ENCODE assay signal across 21 mouse cellular contexts in the genomic region with DNA sequence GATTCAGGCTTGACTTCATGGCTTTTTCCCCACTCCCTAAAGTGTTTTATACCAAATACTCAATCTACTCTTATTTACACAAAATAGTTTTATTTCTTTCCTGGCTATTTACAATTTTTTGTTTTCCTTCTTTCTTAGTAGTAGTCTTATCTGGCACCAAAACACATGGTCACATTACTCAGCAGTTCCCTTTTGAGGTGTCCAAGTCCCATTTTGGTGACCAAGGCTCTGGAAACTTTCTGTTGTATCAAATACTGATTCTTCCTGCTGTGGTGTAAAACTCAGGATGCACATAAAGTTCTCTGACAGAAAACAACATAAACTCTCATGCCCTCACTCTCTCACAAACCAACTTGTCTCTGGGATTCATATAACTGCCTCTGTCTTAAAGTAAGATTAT.
DNase-seq lines count a peak whose midpoint lies in the region; ATAC-seq and TF ChIP-seq lines count a peak whose summit lies in the region.
"Had no signal": no experiment of that assay in that cellular context is flagged by ENCODE, and none has a peak within 500 bp of the region (broad histone marks: within the 10 kb centered on the region; RNA-seq: fewer than 3 reads in every experiment).

No protein-coding gene starts in this region.

- no peaks in the 10 kb centered on the region for H3K27me3 ChIP-seq in liver, embryonic 14.5 days (ENCODE audit: control insufficient read depth, insufficient read depth, low read length)
- no peaks in the 10 kb centered on the region for H3K27me3 ChIP-seq in MEL (ENCODE audit: control insufficient read depth in 1 of 2, insufficient read depth in 2 of 2, low read length in 2 of 2)
- H3K27me3 ChIP-seq in cerebellum, adult 2 months (ENCODE audit: control insufficient read depth, insufficient read depth, low read length), result no peaks in the 10 kb centered on the region
- H3K27me3 ChIP-seq: embryonic facial prominence, embryonic 12.5 days; forebrain, embryonic 13.5 days; forebrain, embryonic 15.5 days had no signal

- no peak overlapping the region for H3K4me2 ChIP-seq in liver, embryonic 14.5 days (ENCODE audit: low read depth)
- H3K4me2 ChIP-seq: embryonic facial prominence, embryonic 12.5 days; forebrain, embryonic 13.5 days; forebrain, embryonic 15.5 days had no signal

- no peaks in the 10 kb centered on the region for H3K79me2 ChIP-seq in MEL (ENCODE audit: control insufficient read depth, insufficient read depth, low read length, poor library complexity)

- ATAC-seq in liver, embryonic 14.5 days (ENCODE audit: insufficient read depth), result no peak
- ATAC-seq in erythroid progenitor cell, adult 5-6 weeks (replicated peaks; ENCODE audit: low FRiP score, poor library complexity, severe bottlenecking), result peak; percentile 52; the same call in 1 of the 2 replicates
- ATAC-seq: forebrain, embryonic 13.5 days; forebrain, embryonic 15.5 days; forebrain, postnatal 0 days had no signal

- H3K9me3 ChIP-seq in liver, embryonic 14.5 days (ENCODE audit: control insufficient read depth, low read length), result no peaks in the 10 kb centered on the region
- H3K9me3 ChIP-seq in MEL (replicated peaks; ENCODE audit: insufficient read depth, low read length), result no peaks in the 10 kb centered on the region
- H3K9me3 ChIP-seq: embryonic facial prominence, embryonic 10.5 days; embryonic facial prominence, embryonic 12.5 days; forebrain, embryonic 13.5 days; forebrain, embryonic 15.5 days; G1E had no signal

- TF ChIP-seq POLR2A in MEL (IDR thresholded peaks at IDR 0.05; ENCODE audit: control insufficient read depth in 1 of 2, insufficient read depth in 1 of 2, low read depth in 1 of 2, low read length in 2 of 2, poor library complexity in 1 of 2), result no peak
- TF ChIP-seq POLR2A in cerebellum, adult 2 months (IDR thresholded peaks at IDR 0.05; ENCODE audit: borderline replicate concordance, insufficient read depth, low read length), result no peak

- DNase-seq in liver, embryonic 14.5 days (ENCODE audit: low read depth in 3 of 3, low spot score in 3 of 3), result peak in 1 of 3 experiments; percentile 5
- DNase-seq in liver (no peak), MEL (ENCODE audit: low read depth, low spot score) (peak; percentile 14)
- no peak for DNase-seq in layer of hippocampus, postnatal 25 days (ENCODE audit: extremely low spot score in 1 of 2, low spot score in 1 of 2)
- no peak for DNase-seq in cerebellum, adult 2 months
- DNase-seq: adrenal gland, adult 2 months; adrenal gland, postnatal 10 days; adrenal gland, postnatal 25 days; cerebellum, adult 11 months; cerebellum, adult 18-20 months; cerebellum, adult 9-10 months; cerebellum, postnatal 10 days; cerebellum, postnatal 25 days; forebrain, postnatal 0 days had no signal

- H3K9ac ChIP-seq in liver, embryonic 14.5 days (replicated peaks), result no peak overlapping the region
- H3K9ac ChIP-seq in MEL (ENCODE audit: control insufficient read depth, low read depth, low read length, poor library complexity, severe bottlenecking), result no peak overlapping the region
- H3K9ac ChIP-seq: embryonic facial prominence, embryonic 12.5 days; forebrain, embryonic 13.5 days; forebrain, embryonic 15.5 days; forebrain, postnatal 0 days had no signal

- no peak for TF ChIP-seq CTCF in liver, embryonic 14.5 days (IDR thresholded peaks at IDR 0.05; ENCODE audit: low read depth)
- TF ChIP-seq CTCF in MEL (IDR thresholded peaks at IDR 0.05 in 2 of 3, conservative IDR thresholded peaks at IDR 0.05 in 1 of 3; ENCODE audit: control insufficient read depth in 1 of 3, insufficient read depth in 1 of 3, low read depth in 2 of 3, low read length in 3 of 3, poor library complexity in 1 of 3, severe bottlenecking in 1 of 3), result no peak
- TF ChIP-seq CTCF in cerebellum, adult 2 months (IDR thresholded peaks at IDR 0.05; ENCODE audit: borderline replicate concordance, insufficient read depth, low read depth, low read length), result no peak

- no peak for TF ChIP-seq RAD21 in MEL (IDR thresholded peaks at IDR 0.05; ENCODE audit: low read depth, low read length)

- no peaks in the 10 kb centered on the region for H3K36me3 ChIP-seq in liver, embryonic 14.5 days (replicated peaks; ENCODE audit: control insufficient read depth, insufficient read depth, low read depth)
- H3K36me3 ChIP-seq in MEL (ENCODE audit: control insufficient read depth in 1 of 2, insufficient read depth in 2 of 2, low read length in 2 of 2), result peaks cover 5 to 6% of the 10 kb centered on the region in 2 experiments
- H3K36me3 ChIP-seq: embryonic facial prominence, embryonic 10.5 days; embryonic facial prominence, embryonic 12.5 days; forebrain, embryonic 15.5 days had no signal

- TF ChIP-seq EP300 in liver, embryonic 14.5 days (IDR thresholded peaks at IDR 0.05; ENCODE audit: low read depth), result 0 out of 2 replicates have a peak, but pooled peaks have one; percentile 12
- TF ChIP-seq EP300 in MEL (IDR thresholded peaks at IDR 0.05; ENCODE audit: low read depth in 1 of 2, low read length in 2 of 2), result no peak

- peaks cover 0 to 1% of the 10 kb centered on the region in 2 experiments; a peak in 1 of 4 replicates for H3K4me1 ChIP-seq in liver, embryonic 14.5 days (replicated peaks; ENCODE audit: control insufficient read depth in 2 of 2, insufficient read depth in 2 of 2, low read length in 1 of 2)
- peaks cover 0 to 4% of the 10 kb centered on the region in 2 experiments; a peak in 1 of 4 replicates for H3K4me1 ChIP-seq in MEL (ENCODE audit: control insufficient read depth in 1 of 2, insufficient read depth in 2 of 2, low read length in 2 of 2)
- H3K4me1 ChIP-seq in cerebellum, adult 2 months (ENCODE audit: control insufficient read depth, insufficient read depth, low read length), result no peaks in the 10 kb centered on the region; the same call in 1 of the 2 replicates
- H3K4me1 ChIP-seq: embryonic facial prominence, embryonic 10.5 days; embryonic facial prominence, embryonic 12.5 days had no signal

- no peak overlapping the region for H3K27ac ChIP-seq in liver, embryonic 14.5 days
- no peak overlapping the region for H3K27ac ChIP-seq in MEL (ENCODE audit: control insufficient read depth, low read depth, low read length)
- no peak overlapping the region for H3K27ac ChIP-seq in cerebellum, adult 2 months (ENCODE audit: insufficient read depth, low read length)
- H3K27ac ChIP-seq: embryonic facial prominence, embryonic 10.5 days; embryonic facial prominence, embryonic 12.5 days; forebrain, embryonic 13.5 days; forebrain, embryonic 15.5 days had no signal

- no peak overlapping the region for H3K4me3 ChIP-seq in liver, embryonic 14.5 days (ENCODE audit: insufficient read depth in 1 of 2, low read depth in 2 of 2, low read length in 2 of 2)
- no peak overlapping the region for H3K4me3 ChIP-seq in MEL (ENCODE audit: control insufficient read depth in 1 of 2, insufficient read depth in 1 of 2, low read depth in 2 of 2, low read length in 2 of 2)
- no peak overlapping the region for H3K4me3 ChIP-seq in cerebellum, adult 2 months (replicated peaks; ENCODE audit: insufficient read depth, low read depth, low read length)
- H3K4me3 ChIP-seq: embryonic facial prominence, embryonic 10.5 days; embryonic facial prominence, embryonic 12.5 days; erythroblast, embryonic 14.5 days; forebrain, embryonic 13.5 days; forebrain, embryonic 15.5 days had no signal

TF ChIP-seq in MEL, 35 proteins besides CTCF, POLR2A, EP300 and RAD21:
- TF ChIP-seq TBP (IDR thresholded peaks at IDR 0.05; ENCODE audit: low read depth, low read length), result no peak
- 0 out of 2 replicates have a peak, but pooled peaks have one; percentile 19 for TF ChIP-seq MYC (IDR thresholded peaks at IDR 0.05; ENCODE audit: low read depth, low read length)
